Mouse (Mus musculus) spleen, postnatal 4 days (tissue): ENCODE data around the gene Tppp3.

ENCODE experiments used
- DNase-seq, 2 experiments: peaks; one replicate each; pipeline ENCODE4 v3.0.0; 2022; ENCODE audit warnings: low spot score in 2 of 2

Tppp3 gene

DNA sequence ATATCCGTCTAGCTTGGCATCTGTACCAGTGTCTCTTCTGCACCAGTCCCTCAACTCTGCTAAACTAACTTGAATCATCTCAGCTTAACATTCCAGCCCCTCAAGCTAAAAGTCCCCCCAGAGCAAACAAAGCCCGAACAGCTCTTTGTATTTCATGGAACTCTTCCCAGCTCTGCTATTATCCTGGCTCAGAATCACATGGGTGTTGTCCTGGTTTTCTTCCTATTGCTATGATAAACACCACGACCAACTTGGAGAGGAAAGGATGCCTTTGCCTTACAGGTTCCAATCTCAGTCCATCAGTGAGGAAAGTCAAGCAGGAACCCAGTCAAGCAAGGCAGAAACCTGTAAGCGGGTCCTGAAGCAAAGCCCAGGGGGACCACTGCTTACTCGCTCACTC is 37.8 kb downstream of the Tppp3 start:
- DNase-seq, result no peak

DNA sequence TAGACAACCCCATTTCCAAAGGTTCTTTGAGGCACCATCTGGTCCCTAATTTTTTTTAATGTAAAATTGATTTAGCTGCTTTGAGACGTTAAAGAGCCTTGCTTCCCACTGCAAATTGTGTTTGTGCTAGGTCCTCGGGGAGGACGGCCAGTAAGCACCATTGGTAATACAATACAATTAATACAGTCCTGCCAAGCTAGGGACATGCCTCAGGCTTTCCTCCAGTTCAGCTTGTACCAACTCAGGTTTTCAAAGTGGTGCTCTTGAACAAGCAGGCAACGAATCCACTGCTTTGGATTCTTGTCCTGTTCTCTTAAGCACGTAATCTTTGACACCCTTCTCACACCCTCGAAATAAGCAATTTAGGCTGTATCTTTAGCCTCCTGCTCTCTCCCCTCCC is 38.3 kb downstream of the Tppp3 start:
- DNase-seq, result no peak

DNA sequence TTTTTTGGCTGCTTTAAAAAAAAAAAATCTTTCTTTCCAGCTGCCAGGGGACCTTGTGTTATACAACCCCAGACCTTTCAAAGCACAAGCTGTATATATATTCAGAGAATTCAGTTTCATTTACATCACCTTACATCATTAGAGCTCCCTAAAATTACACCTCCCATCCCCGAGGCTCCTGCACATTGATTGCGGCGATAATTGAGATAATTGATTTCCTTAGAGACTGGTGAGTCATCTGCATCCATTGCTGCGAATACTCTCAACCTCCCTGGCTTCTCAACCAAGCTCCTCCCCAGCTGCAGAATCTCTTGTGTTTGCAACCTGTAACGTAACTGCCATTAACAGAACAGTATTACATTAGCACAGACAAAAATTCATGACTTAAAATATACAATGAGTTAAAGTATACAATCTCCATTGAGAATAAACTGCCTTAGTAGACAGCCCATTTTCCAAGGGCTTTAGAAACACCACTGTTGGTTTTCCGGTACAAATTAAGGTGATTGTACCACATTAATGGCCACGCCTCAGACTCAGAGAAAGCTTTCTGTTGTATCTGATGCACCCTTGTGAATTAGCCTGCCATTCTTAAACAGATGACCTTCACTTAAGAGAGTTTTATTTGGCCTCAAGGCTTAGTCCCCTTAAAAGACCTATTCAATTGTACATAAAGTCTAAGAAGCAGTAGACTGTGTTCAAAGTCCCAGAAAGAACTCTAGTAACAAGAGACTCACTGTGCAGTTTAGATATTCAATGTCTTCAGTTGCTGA is 39.4 kb downstream of the Tppp3 start:
- no peak for DNase-seq

DNA sequence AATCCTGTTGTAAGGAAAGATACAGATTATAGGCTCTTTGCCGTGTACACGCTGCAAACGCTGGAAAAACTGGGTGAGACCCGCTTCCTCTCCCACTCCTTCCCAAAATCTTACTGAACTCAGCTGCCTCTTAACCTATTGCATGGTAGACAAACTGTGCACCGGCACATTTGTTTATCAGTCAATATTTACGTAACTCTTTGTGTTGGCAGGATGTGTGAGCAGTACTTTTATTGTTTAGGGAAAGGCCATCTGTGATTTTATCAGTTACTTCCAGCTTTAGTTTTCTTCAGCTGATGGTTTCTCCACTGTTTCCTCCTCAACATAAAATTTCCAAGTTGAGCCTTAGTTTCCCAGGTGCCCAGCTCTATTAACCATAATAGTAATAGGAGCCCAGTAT is 44.4 kb downstream of the Tppp3 start:
- DNase-seq, result no peak

DNA sequence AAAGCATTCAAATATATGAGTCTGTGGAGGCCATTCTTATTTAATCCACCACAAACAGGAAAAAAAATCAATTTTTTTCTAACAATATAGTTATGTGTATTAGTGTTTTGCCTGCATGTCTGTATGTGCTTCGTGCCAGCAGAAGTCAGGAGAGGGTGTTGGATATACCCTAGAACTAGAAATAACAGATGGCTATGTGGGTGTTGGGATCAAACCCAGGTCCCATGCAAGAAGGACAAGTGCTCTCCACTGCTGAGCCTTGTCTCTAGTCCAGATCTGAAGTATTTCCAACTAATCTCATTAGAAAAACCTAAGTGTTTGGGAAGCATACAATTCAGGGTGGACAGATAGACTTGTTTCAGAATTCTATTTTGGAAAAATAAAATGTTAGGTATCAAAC is 49.3 kb downstream of the Tppp3 start:
- DNase-seq, result no peak

DNA sequence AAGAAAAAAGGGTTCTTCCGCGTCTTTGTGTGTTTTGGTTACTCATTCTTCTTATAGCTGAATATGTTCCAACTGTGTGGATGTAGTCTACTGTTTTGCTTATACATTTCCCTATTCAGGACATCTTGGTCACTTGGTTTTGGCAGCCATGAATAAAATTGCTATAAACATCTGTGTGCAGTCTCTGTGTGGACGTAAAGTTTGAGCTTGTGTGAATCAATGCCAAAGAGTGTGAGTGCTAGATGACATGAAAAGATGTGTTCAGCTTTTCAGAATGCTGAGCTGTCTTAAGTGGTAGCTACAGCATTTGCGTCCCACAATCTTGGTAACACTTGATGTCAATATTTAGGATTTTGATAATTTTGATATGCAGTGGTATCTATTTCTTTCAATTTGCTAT is 51.5 kb downstream of the Tppp3 start:
- DNase-seq, result no peak

DNA sequence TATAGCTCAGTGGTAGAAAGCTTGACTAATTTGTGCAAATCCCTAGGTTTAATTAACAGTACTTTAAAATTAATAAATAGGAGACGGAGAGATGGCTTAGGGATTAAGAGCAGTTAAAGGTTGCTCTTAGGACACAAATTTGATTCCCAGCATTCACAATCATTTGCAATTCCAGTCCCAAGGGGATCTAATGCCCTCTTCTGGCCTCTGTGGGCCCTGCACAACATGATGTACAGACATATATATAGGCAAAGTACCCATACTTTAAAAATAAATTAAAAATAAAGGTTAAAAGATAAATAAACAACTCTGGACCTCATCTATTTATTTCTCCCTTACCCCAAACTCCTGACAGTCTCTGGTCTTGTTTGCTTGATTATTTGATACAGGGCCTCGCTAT is 52.3 kb downstream of the Tppp3 start:
- DNase-seq, result no peak
